Mouse (Mus musculus): Measurements from ENCODE around the gene Fbxl21.

The Fbxl21 gene

GRCm38 (mm10) chr13:56581961-56582434, 59.7 kb downstream of the Fbxl21 start:
- 18% methylated on average over 6 of the region's 6 CpGs for WGBS

GRCm38 (mm10) chr13:56582720-56583119, 60.4 kb downstream of the Fbxl21 start:
- WGBS, result 77% methylated on average over 3 of the region's 3 CpGs

- 84% methylated on average over 3 of the region's 3 CpGs for WGBS
These were observed 63.8 kb downstream of the Fbxl21 start for GRCm38 (mm10) chr13:56586046-56586445.
